Mouse (Mus musculus) frontal cortex, postnatal 25 days (tissue): ENCODE data around the gene Dennd5b.
"Not testable (repeated sequence)": the region's sequence is repeated elsewhere in the genome, so short reads cannot be mapped to it uniquely, and the experiment has no call there.

ENCODE experiments used
- DNase-seq, 2 experiments: peaks; one replicate each; pipeline ENCODE4 v3.0.0; 2022; ENCODE audit warnings: low spot score in 2 of 2

Gene Dennd5b

GRCm38 (mm10) chr6:149010766-149011301 is 90.6 kb downstream of the Dennd5b start:
- no peak for DNase-seq

- DNase-seq = no peak
Observed at GRCm38 (mm10) chr6:149005009-149005408, 96.5 kb downstream of the Dennd5b start.

DNA sequence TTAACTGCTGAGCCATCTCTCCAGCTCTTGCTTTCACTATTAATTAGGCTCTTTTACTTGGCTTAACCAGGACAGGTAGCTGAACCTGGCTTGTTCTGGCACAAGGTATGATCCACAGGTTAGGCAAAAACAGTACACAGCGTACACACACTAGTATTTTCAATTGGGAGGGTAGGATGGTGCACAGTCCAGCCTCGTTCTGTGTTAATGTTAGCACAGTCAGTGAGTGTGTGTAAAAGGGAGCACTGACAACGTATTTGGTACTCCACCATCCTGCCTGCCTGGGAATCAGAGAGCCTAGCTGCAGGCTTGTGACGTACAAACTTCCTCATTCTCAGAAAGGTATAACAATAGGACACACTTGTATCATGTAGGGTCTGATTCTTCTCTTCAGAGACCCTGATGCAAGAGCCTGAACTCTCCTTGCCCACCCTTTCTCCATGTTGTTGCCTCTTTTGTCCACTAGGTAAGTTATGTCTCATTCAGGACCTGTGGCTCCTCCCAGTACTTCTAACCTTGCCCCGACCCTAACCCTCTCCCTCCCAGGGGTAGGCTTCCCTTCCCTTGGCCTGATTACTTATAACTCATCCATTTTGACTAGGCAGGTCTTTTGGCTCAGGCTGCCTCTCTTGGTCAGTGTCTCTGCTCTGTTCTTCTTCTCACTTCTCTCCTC is 107.0 kb downstream of the Dennd5b start:
- no peak for DNase-seq

GRCm38 (mm10) chr6:148993117-148994077 is 108.1 kb downstream of the Dennd5b start:
- no peak for DNase-seq

- DNase-seq = no peak
Observed at GRCm38 (mm10) chr6:148992373-148993116, 108.9 kb downstream of the Dennd5b start.

GRCm38 (mm10) chr6:148991660-148992372 is 109.7 kb downstream of the Dennd5b start:
- no peak for DNase-seq

DNA sequence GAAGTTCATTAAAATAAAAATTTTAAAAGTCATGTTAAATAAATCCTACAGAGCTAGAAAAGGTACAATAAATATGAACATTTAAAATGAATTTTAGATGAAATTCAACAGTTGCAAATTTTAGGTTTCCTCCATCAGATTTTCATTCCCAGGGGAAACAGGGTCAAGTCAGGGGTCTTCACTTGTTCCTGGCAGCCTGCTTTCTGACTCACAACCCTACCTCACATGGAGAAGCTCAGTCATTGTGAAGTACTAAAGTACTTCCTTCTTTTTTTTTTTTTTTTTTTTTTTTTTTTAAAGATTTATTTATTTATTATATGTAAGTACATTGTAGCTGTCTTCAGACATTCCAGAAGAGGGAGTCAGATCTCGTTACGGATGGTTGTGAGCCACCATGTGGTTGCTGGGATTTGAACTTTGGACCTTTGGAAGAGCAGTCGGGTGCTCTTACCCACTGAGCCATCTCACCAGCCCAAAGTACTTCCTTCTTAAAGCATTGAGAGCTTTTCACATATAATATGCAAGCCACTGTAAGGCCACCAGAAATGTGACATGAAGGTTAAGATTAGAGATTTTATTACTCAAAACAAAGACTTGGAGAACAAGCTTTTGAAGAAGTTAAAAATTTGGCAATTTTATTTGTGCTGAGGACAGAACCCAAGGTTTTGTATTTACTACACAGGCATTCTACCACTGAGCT is 111.5 kb downstream of the Dennd5b start:
- not testable (repeated sequence) for DNase-seq

DNA sequence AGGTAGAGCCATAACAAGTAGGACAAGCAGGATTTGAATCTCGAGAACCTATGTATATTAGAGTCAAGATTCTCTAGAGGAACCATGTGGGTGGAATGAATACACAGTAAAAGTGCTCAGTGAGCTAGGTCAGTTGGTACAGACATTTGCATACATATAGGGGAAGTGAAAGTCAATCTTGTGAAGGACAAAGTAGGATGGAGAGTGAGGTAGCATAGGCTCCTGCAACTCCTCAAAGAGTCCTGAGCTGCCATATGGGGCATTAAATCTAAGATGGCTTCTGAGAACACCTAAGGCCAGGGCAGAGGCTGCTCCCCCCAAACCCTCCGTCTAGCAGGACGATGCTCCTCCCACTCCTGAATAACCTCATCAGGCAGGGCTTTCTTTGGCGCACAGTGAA is 115.5 kb downstream of the Dennd5b start:
- DNase-seq = no peak

- no peak for DNase-seq
Observed at GRCm38 (mm10) chr6:148980495-148980894, 121.0 kb downstream of the Dennd5b start.

- DNase-seq = no peak
Observed at GRCm38 (mm10) chr6:148975096-148975495, 126.4 kb downstream of the Dennd5b start.

GRCm38 (mm10) chr6:148972891-148973290 is 128.6 kb downstream of the Dennd5b start:
- no peak for DNase-seq

DNA sequence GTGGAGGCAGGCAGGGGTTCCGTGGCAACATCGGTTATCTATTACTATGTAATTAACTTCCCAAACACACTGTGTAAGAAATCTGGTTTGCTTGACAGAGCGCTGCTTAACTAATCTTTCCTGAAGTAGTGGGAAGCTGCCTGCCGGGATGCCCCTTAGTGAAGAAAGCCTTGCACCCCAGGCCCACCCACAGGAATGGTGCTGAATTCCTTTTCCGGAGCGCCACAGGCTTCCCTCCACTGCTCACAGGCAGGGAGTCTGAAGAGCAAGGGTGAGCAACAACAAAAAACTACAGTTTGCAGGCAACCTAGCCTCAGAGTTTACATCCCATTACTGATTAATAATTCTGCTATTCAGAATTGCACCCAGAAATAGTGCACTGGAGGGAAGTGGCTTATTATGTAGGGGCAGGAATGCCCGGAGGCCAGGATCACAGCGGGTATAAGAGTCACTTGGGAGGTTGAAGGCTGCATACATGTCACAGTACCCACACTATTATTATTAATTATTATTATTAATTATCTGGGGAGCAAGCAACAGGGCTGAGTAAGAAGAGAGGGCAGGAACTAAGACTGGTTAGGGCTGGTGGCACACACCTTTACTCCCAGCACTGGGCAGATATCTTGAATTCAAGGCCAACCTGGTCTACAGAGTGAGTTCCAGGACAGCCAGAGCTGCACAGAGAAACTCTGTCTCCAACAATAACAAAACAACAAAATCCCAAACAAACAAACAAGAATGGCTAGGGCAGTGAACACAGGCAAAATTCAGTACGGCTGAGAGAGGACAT is 129.2 kb downstream of the Dennd5b start:
- no peak for DNase-seq

- no peak for DNase-seq
Observed at GRCm38 (mm10) chr6:148971385-148971940, 130.0 kb downstream of the Dennd5b start.

DNA sequence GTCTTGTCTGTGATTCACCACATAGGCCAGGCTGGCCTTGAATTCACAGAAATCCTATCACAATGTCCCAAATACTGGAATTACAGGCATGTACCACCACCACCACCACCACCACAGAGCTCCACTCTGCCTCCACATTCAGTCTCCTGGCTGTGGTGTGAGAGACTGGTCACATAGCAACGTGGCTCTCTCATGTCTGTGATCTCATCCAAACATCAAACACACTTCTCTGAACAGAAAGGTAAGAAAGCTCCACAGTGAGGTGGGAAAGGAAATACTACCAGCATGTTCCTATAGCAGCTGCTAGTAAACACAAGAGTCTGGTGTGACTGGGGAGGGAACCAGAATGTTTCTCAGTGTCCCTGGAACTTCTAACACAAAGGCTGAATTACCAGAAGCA is 140.2 kb downstream of the Dennd5b start:
- no peak for DNase-seq

- no peak for DNase-seq
Observed at GRCm38 (mm10) chr6:148959540-148960238, 141.8 kb downstream of the Dennd5b start.

GRCm38 (mm10) chr6:148958712-148959111 is 142.8 kb downstream of the Dennd5b start:
- no peak for DNase-seq

DNA sequence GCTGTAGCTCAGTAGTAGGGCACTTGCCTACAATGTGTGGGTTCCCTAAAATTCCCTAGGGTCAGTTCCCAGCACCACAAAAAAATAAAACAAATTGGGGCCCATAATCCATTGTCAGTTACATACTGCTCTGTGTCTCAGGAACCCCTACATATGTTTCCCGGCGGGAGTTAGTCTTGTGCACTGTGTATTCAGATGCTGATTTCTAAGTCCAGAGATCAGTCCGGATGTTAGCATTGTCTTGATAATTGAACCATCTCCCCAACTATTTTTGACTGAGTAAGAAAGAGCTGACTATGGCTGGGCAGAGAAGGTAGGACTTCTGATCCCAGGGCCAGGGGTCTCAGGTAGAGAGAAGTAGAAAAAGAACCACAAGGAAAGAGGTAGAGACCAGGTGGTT is 144.4 kb downstream of the Dennd5b start:
- DNase-seq = no peak

- no peak for DNase-seq
Observed at GRCm38 (mm10) chr6:148955641-148956420, 145.6 kb downstream of the Dennd5b start.
